Mouse (Mus musculus) adrenal gland, adult 2 months (tissue): ENCODE results near the gene Hist1h1t. TPM values are rescaled to one million over a fixed set of nuclear protein-coding genes. Genes with fewer than 3 reads are reported as not detected.

Experiments
- DNase-seq: peaks from one replicate; pipeline ENCODE4 v3.0.0; 2021
- microRNA-seq, 2 experiments: library from miRNA; unstranded; fragments of <30 nt; microRNA quantifications; one replicate each; pipeline ENCODE4 v1.2.0; 2021
- polyA plus RNA-seq: library from polyadenylated mRNA; depleted of rRNA; stranded (reverse); fragments of >200 nt; gene quantifications from 2 replicates; pipeline ENCODE4 v1.2.3, GENCODE M21; 2012; rRNA removed
- total RNA-seq, 2 experiments: library from RNA; stranded (reverse); gene quantifications; 2 replicates each; pipeline ENCODE4 v1.2.3; 2021

The Hist1h1t gene
- total and polyA plus RNA-seq, 3 experiments, result not detected

DNA sequence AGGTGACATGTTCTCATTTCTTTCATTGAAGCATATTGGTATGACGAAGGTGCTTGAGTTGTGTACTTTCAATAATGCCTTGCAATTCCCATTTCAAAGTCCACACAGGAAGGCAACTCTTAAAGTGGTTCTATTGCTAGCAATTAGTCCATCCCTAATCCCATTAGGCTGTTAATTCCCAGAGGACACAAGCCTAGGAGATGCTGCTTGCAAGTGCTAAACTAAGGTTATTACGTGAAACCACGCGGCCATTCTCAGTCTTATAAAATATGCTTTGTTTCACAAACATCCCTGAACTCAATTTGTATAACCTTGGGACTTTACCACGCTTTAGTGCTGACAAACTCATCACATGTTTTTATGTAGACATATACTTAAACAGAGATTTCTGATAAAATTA, 41.5 kb downstream of the Hist1h1t start:
- DNase-seq, result no peak

DNA sequence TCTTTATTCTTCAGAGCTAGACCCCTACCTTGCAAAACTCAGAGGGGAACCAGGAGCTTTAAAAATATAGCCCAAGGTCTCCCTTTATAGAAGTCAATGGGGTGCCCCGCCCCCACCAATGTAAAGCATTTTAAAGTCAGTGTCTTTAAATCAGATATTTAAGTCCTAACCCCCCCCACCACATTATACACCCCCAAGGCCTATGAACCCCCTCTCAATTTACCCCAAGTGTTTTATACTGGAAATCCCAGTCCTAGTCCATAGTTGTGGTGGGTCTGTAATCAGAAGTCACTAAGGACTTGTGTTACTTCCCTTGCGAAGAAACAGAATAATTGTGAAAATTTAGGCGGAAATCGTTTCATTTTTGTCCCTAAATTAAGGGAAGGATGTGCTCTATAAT, 42.4 kb downstream of the Hist1h1t start:
- no peak for DNase-seq

DNA sequence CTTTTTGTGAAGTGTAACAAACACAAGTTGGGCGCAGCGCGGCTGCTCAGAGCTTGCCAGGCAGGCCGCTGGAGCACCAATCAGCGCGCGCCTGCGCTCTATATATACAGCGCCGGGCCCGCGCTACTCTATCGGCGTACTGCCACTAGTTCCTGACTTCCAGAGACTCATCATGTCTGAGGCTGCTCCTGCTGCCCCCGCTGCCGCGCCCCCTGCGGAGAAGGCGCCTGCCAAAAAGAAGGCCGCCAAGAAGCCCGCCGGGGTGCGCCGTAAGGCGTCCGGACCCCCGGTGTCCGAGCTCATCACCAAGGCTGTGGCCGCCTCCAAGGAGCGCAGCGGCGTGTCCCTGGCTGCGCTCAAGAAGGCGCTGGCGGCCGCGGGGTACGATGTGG, 43.1 kb downstream of the Hist1h1t start, which contains the start of gene Hist1h1c:
Hist1h1c (plus strand) TSS at position 132 of the 392 bp plus-strand sequence.
- DNase-seq, result peak; percentile 94

DNA sequence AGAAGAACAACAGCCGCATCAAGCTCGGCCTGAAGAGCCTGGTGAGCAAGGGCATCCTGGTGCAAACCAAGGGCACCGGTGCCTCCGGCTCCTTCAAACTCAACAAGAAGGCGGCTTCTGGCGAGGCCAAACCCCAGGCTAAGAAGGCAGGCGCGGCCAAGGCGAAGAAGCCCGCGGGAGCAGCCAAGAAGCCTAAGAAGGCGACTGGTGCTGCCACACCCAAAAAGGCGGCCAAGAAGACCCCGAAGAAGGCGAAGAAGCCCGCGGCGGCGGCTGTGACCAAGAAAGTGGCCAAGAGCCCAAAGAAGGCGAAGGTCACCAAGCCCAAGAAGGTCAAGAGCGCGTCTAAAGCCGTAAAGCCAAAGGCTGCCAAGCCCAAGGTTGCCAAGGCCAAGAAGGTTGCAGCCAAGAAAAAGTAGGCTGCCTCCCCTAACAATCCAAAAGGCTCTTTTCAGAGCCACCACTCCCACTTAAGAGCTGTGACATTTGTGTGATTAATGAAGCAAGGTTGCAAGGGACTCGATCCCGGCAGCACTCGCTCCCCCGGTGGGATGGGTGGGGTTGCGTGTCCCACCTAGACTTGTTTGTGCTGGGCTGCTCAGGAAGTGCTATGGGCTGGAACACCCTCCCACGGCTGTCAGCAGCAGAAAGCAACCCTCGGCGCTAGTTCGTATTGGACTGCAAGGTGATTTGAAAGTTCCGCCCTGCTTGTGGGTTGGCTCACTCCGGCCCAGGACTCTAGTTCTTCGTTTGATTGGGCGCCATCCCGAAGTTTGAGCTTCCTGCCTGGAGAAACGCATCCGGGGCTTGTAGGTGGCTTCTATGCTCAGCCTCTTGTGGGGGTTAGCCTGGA, 43.7 kb downstream of the Hist1h1t start:
- DNase-seq, result peak; percentile 95

DNA sequence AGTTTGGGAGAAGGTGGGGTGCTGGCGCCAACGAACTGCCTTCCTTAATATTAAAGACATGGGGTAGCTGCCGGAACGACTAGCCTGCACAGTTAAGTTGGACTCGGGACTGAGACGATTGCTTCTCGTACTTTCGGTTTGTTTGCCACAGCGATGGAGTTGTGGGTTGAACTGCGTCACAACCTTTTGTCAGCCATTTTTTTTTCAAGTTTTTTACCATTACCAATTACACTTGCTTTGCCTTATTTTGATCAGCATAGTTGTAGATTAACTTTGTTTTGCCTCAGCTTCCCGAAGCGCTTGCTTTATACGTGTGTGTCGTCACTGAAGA, 44.3 kb downstream of the Hist1h1t start:
- DNase-seq, result no peak

DNA sequence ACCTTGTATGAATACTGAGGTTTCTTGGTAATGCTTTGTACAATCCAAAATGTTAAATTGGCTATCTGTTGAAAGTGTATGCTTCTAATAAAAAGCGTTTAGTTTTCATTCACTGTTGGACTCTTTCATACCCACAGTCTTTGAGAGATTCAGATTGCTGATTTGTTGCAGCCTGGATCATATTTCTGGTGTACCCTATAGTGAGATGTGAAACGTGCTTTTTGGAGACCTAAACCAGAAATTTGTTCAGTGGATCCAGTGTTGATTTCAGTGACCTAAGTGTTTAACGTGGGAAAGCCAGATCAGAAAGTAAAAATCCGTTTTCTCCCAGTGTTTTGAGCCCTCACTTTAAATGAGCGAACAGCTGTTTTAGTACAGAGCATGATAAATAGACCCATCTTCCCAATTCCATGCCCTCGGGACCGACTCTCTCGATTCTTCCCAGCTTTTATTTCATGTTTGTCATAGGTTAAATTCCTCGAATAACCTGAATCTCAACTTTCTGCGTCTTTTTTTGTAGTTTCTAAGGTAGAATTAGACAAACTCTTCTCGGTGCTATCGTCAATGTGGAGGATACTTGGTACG, 44.7 kb downstream of the Hist1h1t start:
- no peak for DNase-seq

DNA sequence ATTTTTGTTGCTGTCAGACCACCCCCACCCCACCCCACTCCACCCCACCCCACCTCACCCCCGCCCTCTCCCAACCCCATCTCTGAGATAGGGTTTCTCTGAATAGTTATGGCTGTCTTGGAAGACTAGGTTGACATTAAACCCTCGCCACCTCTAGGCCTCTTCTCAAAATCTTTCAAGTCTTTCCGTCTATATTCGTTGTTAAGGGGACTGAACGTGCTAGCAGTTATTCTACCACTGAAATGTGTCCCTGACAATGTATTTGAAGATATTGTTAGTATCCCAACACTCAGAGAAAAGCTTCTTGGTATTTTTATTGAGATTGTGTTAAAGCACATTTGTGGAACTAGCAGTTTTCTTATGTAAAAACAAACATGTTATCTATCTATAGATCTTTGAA, 45.3 kb downstream of the Hist1h1t start:
- DNase-seq, result no peak

DNA sequence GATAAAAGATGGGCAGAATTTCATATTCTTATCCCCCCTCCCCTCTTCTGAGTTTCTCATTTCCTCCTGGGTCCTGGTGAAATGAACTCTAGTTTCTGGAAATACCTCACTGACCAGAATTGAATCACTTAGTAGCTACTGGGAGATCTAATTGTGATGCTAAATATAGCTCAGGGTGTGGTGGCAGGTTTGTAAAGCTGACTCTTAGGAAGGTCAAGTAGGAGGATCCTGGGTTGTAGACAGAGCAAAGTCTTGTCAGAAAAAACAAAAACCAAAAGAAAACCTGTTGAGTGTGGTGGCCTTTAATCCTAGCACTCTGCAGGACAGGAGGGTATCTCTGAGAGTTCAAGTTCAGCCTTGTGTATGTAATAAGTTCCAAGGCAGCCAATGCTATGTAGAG, 46.4 kb downstream of the Hist1h1t start:
- no peak for DNase-seq

DNA sequence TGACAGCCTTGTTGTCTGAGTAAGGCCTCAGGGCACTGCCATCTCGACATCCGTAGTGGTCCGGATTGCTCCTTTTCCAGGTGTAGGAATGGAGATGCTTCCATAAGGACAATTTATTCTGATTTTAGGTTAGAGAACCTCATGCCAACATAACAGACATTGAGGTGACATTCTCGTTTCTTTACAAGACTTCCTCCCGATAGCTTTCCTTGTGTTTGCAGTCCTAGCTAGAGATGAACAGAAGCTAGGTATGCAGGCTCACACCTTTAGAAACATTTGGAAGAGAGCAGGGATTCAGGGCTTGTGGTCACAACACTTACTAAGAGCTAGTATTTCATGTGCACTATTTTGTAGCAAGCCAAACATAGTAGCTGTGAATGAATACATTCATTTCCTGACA, 47.6 kb downstream of the Hist1h1t start:
- DNase-seq, result no peak

DNA sequence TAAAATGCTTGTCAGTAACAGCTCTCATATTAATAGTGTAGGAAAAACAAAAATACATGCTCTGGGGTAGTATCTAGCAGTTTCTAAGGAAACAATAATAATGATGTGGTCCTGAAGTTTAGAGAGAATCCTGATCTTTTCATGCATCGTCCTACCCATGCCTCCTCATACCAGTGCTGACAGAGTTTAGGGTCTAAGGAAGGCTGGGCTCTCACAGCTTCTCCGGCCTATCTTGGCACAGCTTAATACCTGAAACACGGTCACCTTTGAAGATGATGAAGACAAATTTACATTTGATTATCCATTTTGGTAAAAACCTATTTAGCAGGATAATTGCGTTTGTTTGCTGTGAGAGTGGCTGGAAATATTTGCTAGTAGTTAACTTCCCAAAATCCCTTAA, 48.3 kb downstream of the Hist1h1t start:
- no peak for DNase-seq

DNA sequence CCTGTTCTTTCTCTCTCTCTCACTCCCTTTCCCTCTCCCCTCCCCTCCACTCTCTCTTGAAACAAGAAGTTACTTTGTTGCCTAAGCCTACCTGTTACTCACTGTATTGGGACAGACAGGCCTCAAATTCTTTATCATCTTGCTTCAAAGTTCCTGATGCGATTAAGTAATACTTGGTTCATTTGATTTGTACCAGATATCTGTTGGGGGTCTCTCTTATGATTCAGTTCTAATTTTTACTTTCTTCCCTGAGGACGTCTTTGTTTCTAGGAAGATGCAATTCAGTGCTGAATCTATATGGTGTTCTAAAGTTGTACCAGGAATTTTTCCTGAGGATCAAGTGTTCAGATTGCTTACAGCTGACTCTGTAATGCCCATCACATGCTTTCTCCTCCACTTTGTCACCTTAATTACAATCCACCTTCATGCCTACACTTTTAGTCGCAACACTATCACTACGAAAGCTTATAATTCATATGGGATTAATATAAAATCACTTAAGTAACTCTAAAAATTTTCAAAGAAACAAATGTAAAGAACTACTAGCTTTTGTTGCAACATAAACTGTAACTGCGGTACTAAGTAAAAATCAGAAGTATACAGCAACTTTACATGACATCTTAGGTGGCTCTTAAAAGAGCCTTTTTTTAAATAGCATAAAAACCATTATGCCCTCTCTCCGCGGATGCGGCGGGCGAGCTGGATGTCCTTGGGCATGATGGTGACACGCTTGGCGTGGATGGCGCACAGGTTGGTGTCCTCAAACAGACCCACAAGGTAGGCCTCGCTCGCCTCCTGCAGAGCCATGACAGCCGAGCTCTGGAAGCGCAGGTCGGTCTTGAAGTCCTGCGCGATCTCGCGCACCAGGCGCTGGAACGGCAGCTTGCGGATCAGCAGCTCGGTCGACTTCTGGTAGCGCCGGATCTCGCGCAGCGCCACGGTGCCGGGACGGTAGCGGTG, 49.1 kb downstream of the Hist1h1t start:
- DNase-seq, result no peak

DNA sequence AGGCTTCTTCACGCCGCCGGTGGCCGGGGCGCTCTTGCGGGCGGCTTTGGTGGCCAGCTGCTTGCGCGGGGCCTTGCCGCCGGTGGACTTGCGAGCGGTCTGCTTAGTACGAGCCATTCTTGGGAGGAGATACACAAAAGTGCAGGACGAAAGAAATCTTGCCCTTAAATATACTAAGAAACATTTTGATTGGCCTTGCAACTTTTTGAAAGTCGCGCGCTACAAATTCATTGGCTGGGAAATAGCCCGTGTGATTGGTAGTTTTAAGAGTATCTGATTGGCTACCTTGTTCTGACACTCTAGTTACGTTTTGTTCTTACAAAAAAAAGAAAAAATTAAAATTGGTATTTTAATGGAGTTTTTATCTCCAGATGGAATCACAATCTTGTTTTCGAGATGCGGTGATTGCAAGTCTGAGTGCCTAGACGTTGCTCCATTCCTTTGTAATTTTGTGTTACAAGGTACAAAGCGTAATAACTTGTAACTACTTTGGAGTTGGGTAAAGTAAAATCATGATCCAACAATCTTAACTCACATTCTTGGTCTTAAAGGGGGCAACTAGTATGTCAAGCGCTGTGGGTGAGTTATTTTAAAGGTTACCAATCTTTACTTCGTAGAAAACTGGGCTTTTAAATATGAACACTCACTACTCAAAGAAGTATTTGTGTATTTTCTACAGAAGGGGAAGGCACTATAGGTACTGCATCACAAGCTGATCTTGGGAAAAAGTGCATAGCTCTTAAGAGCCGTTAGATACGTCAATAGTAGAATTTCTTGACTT, 50.0 kb downstream of the Hist1h1t start, which contains the start of gene Hist1h3c:
Hist1h3c (minus strand) TSS at position 222 of the 781 bp plus-strand sequence.
- peak; percentile 81 for DNase-seq

Small RNA genes within 50 kb of the gene (microRNA-seq; reads per million reads assigned to microRNA genes)
- gene Gm44314 (0 reads per million in 2 experiments), gene Gm44350 (0 reads per million in 2 experiments)

Other genes starting within 250 kb of the Hist1h1t start
Only the 30 nearest of the 38 such genes appear.
- 1 to 10 TPM; 2.2 to 7.1 TPM for gene Hist1h3g, start 160.4 kb upstream of the Hist1h1t start, total RNA-seq
- gene Hist1h3g, start 160.4 kb upstream of the Hist1h1t start, polyA plus RNA-seq, result 3.2 and 3.5 TPM in 2 replicates
- 1 to 10 TPM; 3.0 to 3.2 TPM for gene Hist1h2bh, start 152.4 kb upstream of the Hist1h1t start, total RNA-seq
- 1.2 and 1.5 TPM in 2 replicates for gene Hist1h2bh, start 152.4 kb upstream of the Hist1h1t start, polyA plus RNA-seq
- 10 to 100 TPM; 16.8 to 18.0 TPM for gene Hist1h3f, start 151.8 kb upstream of the Hist1h1t start, total RNA-seq
- 3.0 and 3.1 TPM in 2 replicates for gene Hist1h3f, start 151.8 kb upstream of the Hist1h1t start, polyA plus RNA-seq
- 10 to 100 TPM; 37.2 to 51.6 TPM for gene Hist1h4f, start 144.2 kb upstream of the Hist1h1t start, total RNA-seq
- 0.40 and 2.2 TPM in 2 replicates for gene Hist1h4f, start 144.2 kb upstream of the Hist1h1t start, polyA plus RNA-seq
- 1 to 10 TPM; 2.4 to 3.4 TPM for gene Hist1h1d, start 142.6 kb upstream of the Hist1h1t start, total RNA-seq
- gene Hist1h1d, start 142.6 kb upstream of the Hist1h1t start, polyA plus RNA-seq, result not detected in 2 replicates
- 10 to 100 TPM; 41.4 to 51.2 TPM for gene Hist1h3e, start 133.4 kb upstream of the Hist1h1t start, total RNA-seq
- 12.8 and 14.0 TPM in 2 replicates for gene Hist1h3e, start 133.4 kb upstream of the Hist1h1t start, polyA plus RNA-seq
- gene Hist1h2ae, start 124.6 kb upstream of the Hist1h1t start, total RNA-seq, result 1 to 10 TPM; 2.7 to 4.9 TPM
- gene Hist1h2ae, start 124.6 kb upstream of the Hist1h1t start, polyA plus RNA-seq, result 0.90 and 3.7 TPM in 2 replicates
- 10 to 100 TPM; 41.1 to 60.2 TPM for gene Hist1h2bg, start 124.4 kb upstream of the Hist1h1t start, total RNA-seq
- gene Hist1h2bg, start 124.4 kb upstream of the Hist1h1t start, polyA plus RNA-seq, result 25.3 and 27.0 TPM in 2 replicates
- 10 to 100 TPM; 17.9 to 21.6 TPM for gene Hist1h2bf, start 121.6 kb upstream of the Hist1h1t start, total RNA-seq
- gene Hist1h2bf, start 121.6 kb upstream of the Hist1h1t start, polyA plus RNA-seq, result 0.80 and 5.5 TPM in 2 replicates
- gene Hist1h2ad, start 121.4 kb upstream of the Hist1h1t start, total RNA-seq, result 1 to 10 TPM; 2.9 to 6.4 TPM
- 2.5 and 3.2 TPM in 2 replicates for gene Hist1h2ad, start 121.4 kb upstream of the Hist1h1t start, polyA plus RNA-seq
- gene Hist1h3d, start 120.1 kb upstream of the Hist1h1t start, total RNA-seq, result 1 to 10 TPM; 3.7 to 6.5 TPM
- gene Hist1h3d, start 120.1 kb upstream of the Hist1h1t start, polyA plus RNA-seq, result 3.7 TPM in 2 replicates
- 100 to 1,000 TPM; 118 to 129 TPM for gene Hist1h4d, start 114.2 kb upstream of the Hist1h1t start, total RNA-seq
- 2.6 and 2.7 TPM in 2 replicates for gene Hist1h4d, start 114.2 kb upstream of the Hist1h1t start, polyA plus RNA-seq
- gene Hist1h2be, start 74.7 kb upstream of the Hist1h1t start, total RNA-seq, result 10 to 100 TPM; 11.3 to 14.8 TPM
- gene Hist1h2be, start 74.7 kb upstream of the Hist1h1t start, polyA plus RNA-seq, result 1.7 and 2.0 TPM in 2 replicates
- gene Hist1h1e, start 73.3 kb upstream of the Hist1h1t start, total RNA-seq, result 10 to 100 TPM; 44.2 to 71.4 TPM
- 1.0 and 1.2 TPM in 2 replicates for gene Hist1h1e, start 73.3 kb upstream of the Hist1h1t start, polyA plus RNA-seq
- gene Hist1h2ac, start 11.9 kb upstream of the Hist1h1t start, total RNA-seq, result 1 to 10 TPM; 2.0 to 2.5 TPM
- 0.34 and 0.87 TPM in 2 replicates for gene Hist1h2ac, start 11.9 kb upstream of the Hist1h1t start, polyA plus RNA-seq
- 100 to 1,000 TPM; 143 to 210 TPM for gene Hist1h2bc, start 11.6 kb upstream of the Hist1h1t start, total RNA-seq
- gene Hist1h2bc, start 11.6 kb upstream of the Hist1h1t start, polyA plus RNA-seq, result 308 and 343 TPM in 2 replicates
- gene Hist1h4c, start 2.6 kb downstream of the Hist1h1t start, total RNA-seq, result 10 to 100 TPM; 70.2 to 84.7 TPM
- gene Hist1h4c, start 2.6 kb downstream of the Hist1h1t start, polyA plus RNA-seq, result 1.7 and 2.8 TPM in 2 replicates
- gene Hfe, start 15.0 kb downstream of the Hist1h1t start, total RNA-seq, result 10 to 100 TPM; 22.3 to 33.0 TPM
- gene Hfe, start 15.0 kb downstream of the Hist1h1t start, polyA plus RNA-seq, result 27.9 and 30.3 TPM in 2 replicates
- gene Hist1h1c, start 43.0 kb downstream of the Hist1h1t start, total RNA-seq, result 100 to 1,000 TPM; 168 to 270 TPM
- 32.9 and 41.2 TPM in 2 replicates for gene Hist1h1c, start 43.0 kb downstream of the Hist1h1t start, polyA plus RNA-seq
- 10 to 100 TPM in 1 of 2 experiments, 1 to 10 TPM in 1; 4.6 to 14.7 TPM for gene Hist1h3c, start 49.8 kb downstream of the Hist1h1t start, total RNA-seq
- gene Hist1h3c, start 49.8 kb downstream of the Hist1h1t start, polyA plus RNA-seq, result 4.9 and 6.7 TPM in 2 replicates
- 10 to 100 TPM; 17.1 TPM for gene Hist1h2bb, start 50.9 kb downstream of the Hist1h1t start, total RNA-seq
- 4.2 and 5.6 TPM in 2 replicates for gene Hist1h2bb, start 50.9 kb downstream of the Hist1h1t start, polyA plus RNA-seq
- 10 to 100 TPM; 25.7 to 26.0 TPM for gene Hist1h2ab, start 55.3 kb downstream of the Hist1h1t start, total RNA-seq
- gene Hist1h2ab, start 55.3 kb downstream of the Hist1h1t start, polyA plus RNA-seq, result 1.6 and 4.1 TPM in 2 replicates
- gene Hist1h3b, start 56.5 kb downstream of the Hist1h1t start, total RNA-seq, result 10 to 100 TPM; 25.0 to 32.1 TPM
- 2.5 and 3.2 TPM in 2 replicates for gene Hist1h3b, start 56.5 kb downstream of the Hist1h1t start, polyA plus RNA-seq
- 10 to 100 TPM; 64.3 to 65.2 TPM for gene Hist1h4b, start 61.2 kb downstream of the Hist1h1t start, total RNA-seq
- gene Hist1h4b, start 61.2 kb downstream of the Hist1h1t start, polyA plus RNA-seq, result 2.4 and 3.9 TPM in 2 replicates
- 10 to 100 TPM; 21.1 to 26.3 TPM for gene Hist1h4a, start 65.4 kb downstream of the Hist1h1t start, total RNA-seq
- 0.36 and 2.1 TPM in 2 replicates for gene Hist1h4a, start 65.4 kb downstream of the Hist1h1t start, polyA plus RNA-seq
- gene Hist1h3a, start 66.6 kb downstream of the Hist1h1t start, total RNA-seq, result 10 to 100 TPM; 32.5 to 35.7 TPM
- 4.2 and 6.6 TPM in 2 replicates for gene Hist1h3a, start 66.6 kb downstream of the Hist1h1t start, polyA plus RNA-seq
- gene Hist1h1a, start 67.9 kb downstream of the Hist1h1t start, total RNA-seq, result 10 to 100 TPM; 11.0 to 19.6 TPM
- gene Hist1h1a, start 67.9 kb downstream of the Hist1h1t start, polyA plus RNA-seq, result 0.21 and 0.25 TPM in 2 replicates
- under 1 TPM in 1 of 2 experiments, not detected in 1; 0.43 TPM for gene Trim38, start 74.1 kb downstream of the Hist1h1t start, total RNA-seq
- gene Trim38, start 74.1 kb downstream of the Hist1h1t start, polyA plus RNA-seq, result not detected in 2 replicates
- under 1 TPM in 1 of 2 experiments, not detected in 1; 0.20 TPM for gene Slc17a2, start 111.2 kb downstream of the Hist1h1t start, total RNA-seq
- gene Slc17a2, start 111.2 kb downstream of the Hist1h1t start, polyA plus RNA-seq, result 0.07 TPM in 1 of 2 replicates, not detected in the other
- 1 to 10 TPM in 1 of 2 experiments, under 1 TPM in 1; 0.35 to 1.6 TPM for gene Slc17a3, start 143.6 kb downstream of the Hist1h1t start, total RNA-seq
- gene Slc17a3, start 143.6 kb downstream of the Hist1h1t start, polyA plus RNA-seq, result 0.20 TPM in 1 of 2 replicates, not detected in the other